Mouse (Mus musculus) kidney, adult 11 months (tissue): ENCODE data around the gene Shc2.

Experiments used
- DNase-seq: peaks from one replicate; pipeline ENCODE4 v3.0.0; 2022

The Shc2 gene

DNA sequence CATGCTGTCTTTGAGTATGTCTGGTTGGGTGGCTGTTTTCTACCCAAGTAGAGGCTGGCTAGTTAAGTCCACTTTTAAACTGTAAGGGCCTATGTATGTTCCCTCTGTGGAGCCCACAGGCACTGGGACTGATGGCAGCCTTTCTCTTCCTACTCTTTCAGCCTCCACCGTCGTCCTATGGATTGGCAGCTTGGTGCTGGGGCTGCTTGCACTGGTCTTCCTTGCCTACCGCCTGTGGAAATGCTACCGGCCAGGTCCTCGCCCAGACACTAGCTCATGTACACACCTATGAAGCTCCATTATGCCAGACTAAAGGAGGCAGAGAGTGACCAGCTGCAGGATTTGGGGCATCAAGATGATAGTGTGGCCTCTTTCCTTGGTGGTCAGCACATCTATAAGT lies 30.4 kb upstream of the Shc2 start:
- DNase-seq: no peak

DNA sequence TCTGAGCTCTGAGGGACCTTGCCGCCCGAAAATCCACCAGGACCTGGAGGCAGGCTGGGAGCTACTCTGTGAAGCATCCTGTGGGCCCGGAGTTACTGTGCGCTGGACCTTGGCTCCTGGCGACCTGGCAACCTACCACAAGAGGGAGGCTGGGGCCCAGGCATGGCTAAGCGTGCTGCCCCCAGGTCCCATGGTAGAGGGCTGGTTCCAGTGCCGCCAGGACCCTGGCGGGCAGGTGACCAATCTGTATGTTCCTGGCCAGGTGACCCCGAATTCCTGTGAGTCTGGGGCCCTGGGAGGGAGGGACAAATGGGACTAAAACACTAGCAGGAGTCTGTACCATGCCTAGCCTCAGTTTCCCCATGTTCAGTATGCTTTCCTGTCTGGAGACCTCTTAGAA lies 28.8 kb upstream of the Shc2 start:
- DNase-seq: no peak

DNA sequence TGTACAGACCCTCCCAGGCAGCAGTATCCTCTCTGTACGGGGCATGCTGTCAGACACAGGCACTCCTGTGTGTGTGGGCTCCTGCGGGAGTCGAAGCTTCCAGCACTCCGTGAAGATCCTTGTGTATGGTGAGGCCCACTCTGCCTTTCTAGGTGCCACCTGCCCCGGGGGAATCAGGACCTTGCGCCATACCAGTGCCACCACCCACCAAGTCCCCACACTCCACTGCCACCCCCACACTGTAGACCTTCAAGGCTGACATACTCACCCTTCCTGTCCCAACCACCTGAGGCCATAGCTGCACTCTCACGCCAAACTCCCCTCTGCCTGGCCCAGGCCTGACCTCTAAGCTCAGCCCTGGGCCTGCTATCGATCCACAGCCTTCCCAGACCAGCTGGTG lies 27.3 kb upstream of the Shc2 start:
- DNase-seq: no peak

DNA sequence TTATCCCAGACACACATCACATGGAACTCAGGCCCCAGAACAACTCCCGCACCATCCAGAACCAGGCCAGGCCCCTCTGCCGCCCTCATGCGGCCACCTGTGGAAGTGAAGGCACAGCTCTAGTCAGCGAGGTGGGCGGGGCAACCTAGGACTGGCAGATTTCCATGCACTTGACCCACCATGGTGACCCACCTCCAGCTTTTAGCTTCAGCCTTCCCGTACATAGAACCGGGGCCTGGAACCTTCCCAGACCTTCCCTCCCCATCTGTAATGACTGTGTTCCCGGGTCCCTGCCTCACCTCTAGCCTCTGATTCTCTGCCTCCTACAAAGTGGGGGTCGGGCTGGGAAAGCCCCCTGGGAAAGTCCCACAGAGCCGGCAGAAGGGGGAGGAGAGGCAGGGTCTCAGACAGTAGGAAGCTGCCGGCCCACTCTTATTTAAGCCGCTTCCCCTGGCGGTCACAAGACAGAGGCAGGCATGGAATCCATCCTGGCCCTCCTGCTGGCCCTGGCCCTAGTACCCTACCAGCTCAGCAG lies 26.5 kb upstream of the Shc2 start, which contains the start of gene Madcam1:
Gene Madcam1 (plus strand): TSS at position 429 of the 535 bp plus-strand sequence.
- no peak for DNase-seq

DNA sequence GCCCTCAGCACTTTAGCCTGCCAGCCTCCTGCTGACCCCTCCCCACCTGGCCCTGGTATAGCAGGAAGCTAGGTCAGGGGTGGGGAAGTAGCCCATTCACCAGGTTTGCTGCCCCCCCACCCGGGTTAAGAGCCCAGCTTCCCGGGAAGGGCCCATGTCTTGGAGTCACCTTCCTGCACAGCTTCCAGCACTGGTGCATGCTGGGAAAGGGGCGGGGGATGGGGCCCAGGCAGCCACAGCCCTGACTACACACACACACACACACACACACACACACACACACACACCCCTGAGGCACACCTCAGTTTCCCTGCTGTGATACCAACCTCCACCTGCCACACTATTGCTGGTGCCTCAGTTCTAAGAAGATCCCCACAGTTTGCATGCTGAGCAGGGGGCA lies 24.1 kb upstream of the Shc2 start:
- DNase-seq: no peak

DNA sequence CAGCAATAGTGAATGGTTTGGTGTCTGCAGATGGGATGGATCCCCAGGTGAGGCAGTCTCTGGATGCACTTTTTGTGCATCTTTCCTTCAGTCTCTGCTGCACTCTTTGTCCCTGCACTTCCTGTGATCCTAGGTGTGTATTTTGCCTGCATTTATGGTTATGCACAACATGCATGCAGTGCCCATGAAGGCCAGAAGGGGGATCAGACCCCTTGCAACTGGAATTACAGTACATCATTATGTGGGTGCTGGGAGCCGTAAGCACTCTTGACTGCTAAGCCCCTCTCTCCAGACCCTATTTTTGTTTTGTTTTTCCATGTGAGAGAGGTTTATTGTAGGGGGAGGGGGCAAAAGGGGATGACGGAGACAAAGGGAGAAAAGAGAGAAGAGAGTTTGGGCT lies 22.6 kb upstream of the Shc2 start:
- no peak for DNase-seq

DNA sequence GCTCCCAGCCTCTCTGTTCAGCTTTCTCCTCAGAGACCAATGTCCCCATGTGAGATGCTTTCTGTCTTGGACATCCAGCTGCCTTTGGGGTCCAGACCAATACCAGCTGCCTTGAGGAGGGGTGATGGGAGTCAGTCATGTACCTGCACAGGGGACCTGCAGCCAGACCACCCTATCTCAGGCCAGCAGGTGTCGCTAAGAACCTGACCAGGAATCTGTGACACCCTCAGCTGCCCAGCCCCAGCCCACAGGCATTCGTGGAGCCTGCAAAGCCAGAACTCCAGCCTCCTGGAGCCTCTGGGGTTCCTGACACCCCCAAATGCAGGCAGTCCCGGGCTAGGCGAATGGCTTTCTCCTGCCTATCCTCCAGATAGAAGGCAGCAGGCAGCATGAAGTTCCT lies 21.1 kb upstream of the Shc2 start:
- DNase-seq: no peak

DNA sequence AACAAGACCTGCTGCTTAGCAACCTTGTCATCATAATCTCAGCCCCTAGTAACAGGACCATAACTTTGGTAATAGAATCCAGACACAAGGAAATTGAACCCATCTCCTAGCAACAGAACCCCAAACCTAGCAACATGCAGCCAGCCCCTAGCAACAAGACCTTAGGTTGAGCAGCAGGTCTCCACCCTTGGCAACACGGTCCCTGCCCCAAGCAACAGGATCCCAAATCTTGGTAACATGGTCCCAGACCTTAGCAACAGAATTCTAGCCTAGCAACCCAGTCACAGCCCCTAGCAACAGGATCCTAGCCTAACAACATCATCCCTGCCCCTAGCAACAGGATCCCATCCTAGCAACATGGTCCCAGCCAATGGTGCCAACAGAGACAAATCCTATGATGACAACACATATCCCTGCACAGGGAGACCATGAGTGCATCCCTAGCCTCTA lies 17.3 kb upstream of the Shc2 start:
- no peak for DNase-seq

DNA sequence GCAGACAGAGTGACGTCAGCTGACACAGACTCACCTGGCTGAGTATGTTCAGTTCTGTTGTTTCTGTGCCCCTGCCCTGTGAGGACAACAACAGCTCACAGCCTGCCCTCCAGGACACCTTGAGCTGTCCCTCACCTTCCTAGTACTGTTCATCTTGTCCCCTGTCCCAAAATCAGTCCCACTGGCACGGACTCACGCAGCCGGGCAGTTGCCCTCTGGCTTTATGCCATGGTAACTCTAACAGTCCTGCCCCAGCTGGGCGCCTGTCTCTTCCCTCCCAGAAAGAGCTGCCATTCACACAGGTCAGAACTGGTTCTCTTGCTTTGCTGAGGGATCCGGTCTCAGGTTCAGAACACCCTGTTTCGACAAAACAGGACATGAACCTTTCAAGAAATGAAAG lies 15.1 kb upstream of the Shc2 start:
- no peak for DNase-seq

DNA sequence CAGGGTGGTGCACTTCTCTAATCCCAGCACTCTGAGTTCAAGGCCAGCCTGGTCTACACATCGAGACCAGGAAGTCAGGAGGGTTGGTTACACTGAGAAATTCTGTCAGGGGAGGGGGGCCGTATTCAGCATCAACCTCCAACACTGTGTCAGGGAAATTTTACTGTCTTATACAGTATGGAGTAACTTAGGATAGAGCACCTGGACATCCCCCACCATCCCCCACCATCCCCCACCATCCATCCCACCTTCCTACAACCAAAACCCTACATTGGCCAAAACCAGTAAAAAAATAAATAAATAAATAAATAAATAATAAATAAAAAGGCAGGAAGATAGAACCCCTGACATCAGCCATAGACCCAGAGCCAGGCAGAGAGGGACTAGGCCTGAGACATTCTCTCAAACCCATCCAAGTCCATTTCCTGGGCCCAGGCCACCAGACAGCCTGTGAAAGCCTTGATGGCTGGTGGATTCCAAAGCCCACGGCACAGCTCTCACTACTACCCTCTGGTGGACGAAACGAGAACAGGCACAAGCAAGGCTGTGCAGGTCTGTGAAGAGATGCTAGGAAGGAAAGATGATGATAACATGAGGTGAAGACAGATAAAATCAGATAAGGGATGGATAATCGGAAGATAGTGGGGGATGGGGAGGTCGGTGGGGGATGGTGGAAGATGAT lies 11.5 kb upstream of the Shc2 start:
- peak; percentile 46 for DNase-seq

DNA sequence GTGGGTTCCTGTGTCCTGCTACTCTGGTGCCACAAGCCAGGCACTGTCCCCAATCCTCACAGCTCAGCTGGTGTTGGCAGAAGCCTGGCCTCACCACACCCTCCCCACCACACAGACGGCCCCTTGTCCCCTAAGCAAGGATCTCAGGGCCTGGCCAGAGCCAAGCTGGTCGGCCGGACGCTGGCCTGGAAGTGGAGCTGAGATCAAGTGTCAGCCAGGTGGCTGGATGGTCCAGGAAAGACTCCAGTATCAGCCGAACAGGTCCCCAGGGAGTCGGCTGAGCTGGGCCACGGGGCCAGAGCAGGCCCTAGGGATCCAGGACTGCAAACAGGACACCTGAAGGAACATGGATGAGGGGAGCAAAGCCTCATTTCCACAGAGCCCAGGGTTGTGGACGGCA lies 8.0 kb upstream of the Shc2 start, which contains the start of gene Odf3l2:
Gene Odf3l2 (minus strand): TSS at position 28 of the 400 bp plus-strand sequence.
- no peak for DNase-seq

DNA sequence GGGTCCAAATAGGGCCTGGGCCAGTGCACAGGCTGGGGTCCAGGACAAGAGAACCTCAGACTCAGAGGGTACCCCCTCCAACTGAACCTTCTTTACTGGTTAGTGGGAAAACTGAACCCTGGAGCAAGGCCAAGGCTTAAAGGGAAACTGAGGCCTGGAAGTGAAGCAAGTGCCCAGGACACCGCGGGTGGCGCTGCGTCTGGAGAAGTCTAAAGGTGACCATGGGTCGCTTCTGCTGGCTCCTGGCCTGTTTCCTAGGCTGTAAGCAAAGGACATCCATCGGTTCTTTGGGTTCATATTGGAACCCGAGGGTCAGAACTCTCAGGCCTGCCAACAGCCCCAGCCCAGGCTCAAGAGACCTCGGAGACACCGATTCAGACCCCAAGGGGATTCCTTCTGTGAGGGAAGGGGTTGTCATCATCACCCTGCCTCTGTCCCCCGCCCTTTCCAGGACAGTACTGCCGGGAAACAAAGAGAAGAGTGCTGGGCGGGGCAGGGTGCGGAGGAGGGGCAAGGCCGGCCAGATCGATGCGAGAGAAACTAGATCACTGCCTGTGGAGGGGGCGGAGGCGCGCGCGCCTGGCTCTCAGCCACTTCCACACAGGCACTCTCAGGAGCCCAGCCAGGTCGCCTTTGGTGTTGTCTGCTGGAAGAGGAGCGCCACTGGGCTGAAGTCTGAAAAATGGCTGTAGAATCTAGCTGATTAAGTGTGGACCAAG lies 927 bp upstream of the Shc2 start:
- no peak for DNase-seq

DNA sequence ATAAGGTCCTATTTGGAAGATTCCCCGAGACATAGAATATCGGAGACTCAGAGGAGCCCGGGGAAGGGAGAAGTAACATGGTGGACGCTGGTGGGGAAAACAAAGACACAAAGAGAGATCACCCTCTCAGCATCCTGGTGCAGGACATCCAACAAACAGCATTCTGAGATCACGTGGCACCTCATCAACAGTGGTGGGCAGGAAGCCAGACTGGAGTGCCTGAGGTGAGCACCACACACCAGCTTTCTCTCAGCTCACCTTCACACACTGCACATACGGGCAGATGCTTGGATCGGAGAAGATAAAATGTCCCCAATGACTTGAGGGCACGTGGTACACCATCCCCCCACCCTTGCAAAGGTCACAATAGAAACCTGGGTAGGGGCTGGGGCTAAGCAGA lies 1.4 kb downstream of the Shc2 start:
- no peak for DNase-seq

DNA sequence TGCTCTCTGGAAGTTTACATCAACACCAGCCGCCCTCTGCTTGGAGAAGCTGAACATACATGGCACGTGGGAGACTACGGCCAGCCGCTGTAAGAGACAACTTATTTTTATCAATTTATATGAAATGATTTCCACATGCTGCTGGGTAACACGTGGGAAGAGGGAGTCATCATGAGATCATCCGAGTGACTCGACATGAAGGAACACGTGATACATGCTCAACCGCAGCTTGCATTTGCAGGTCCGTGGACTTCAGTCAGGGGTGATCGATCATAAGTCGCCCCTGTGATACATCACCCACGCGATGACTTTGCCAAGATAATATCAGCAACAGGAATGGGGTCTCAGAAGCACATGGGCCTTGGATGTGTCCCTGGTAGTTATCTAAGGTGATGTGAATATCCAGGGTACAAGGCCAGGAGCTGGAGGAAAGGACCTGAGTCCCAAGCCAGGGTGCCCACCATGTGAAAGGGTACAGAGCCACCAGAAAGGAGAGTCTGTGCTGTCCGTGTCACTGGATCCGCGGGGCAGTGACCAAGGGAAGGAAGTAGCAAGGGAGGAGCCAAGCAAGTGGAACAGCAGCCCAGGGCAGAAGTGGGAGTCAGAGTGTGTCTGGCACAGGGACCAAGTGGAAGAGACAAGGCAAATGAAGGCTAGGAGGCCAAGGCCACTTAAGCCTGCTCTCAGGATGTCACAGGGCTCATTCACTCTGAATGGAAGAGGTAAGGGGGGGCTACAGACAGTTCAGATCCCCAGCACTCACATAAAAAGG lies 4.5 kb downstream of the Shc2 start:
- DNase-seq: no peak

DNA sequence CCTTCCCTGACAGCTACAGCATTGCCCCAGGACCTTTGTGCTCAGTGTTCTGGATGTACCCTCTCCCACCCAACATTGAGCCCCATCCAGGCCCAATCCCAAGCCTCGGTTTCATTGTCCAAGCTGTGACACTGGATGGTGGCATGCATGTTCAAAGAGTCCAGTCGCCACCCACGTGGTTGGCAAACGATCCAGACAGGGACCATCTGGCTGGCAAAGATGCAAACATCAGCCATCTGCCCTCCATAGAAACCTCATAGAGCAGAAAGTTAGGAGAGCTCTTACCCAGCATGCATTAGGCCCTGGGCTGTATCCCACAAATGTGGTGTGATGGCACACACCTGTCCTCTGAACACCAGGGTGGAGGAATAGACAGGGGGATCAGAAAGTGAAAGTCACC lies 6.3 kb downstream of the Shc2 start:
- DNase-seq: no peak

DNA sequence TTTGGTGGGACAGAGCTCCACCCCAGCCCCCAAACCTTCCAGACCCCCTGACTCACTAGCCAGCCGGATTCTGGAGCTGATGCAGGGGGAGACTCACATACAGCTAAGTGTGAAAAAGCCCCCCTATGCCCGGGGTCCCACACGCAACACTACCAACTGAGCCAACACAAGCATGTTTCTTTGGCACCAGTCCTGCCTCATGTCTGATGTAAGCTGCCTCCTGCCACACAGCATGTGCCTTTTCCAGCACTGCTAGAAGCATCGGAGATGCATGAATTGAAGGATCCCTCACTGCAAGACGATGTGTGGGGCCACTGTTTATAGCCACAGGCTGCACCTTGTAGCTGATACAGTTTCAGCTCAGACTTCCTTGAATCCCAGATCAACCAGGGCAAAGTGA lies 9.3 kb downstream of the Shc2 start:
- DNase-seq: no peak

DNA sequence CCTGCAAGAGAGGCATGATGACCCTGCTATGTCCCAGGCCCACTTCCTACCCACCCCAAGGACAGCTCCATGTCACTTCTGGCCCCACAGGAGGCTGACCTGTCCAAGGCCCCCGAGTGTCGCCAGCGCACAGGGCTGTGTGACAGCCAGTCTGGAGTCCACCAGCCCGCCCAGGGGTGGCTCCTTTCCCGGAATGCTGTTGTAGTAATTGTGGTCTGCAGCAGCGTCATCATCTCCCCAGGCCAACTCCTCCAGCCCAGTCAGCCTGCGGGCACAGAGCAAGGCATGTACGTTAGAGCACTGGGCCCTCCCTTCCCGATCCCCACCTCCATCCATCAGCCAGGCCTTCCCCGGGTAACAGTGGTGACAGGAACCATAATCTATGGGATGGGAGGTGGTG lies 11.6 kb downstream of the Shc2 start:
- no peak for DNase-seq

DNA sequence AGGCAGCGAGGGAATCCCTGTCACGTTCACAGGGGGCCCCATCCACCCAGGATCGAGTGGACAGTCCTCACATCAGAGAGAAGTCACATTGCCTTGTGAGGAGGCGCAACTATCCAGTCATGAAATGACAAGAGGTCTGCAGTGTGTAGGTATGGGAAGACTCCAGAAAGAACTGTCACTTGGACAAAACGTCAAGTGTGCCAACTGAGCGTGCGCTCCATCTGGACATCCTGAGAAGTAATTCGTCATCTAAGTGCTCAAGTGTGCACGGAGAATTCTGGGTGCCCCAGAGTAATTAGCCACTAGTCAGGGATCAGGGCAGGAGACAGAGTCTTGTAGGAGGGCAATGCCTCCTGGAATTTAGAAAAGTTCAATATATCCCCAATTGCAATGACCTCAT lies 12.3 kb downstream of the Shc2 start:
- DNase-seq: no peak

DNA sequence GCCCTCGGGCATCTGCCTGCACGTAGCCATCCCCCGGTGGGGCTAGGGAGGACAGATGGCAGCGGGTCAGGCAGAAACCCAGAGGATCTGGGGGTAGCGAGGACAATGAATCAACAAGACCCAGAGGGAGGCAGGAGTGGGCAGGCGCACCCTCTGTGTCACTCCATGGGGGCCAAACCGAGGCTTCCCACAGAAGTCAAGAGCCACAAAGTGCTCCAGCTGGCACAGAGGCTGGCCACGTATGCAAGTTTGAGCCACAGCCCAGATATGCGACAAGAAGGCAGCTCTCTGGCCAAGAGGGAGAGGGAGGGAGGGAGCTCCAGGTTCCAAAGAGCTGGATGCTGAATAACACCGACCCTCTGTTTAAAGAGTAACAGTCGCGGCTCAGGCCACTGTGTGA lies 13.8 kb downstream of the Shc2 start:
- no peak for DNase-seq

DNA sequence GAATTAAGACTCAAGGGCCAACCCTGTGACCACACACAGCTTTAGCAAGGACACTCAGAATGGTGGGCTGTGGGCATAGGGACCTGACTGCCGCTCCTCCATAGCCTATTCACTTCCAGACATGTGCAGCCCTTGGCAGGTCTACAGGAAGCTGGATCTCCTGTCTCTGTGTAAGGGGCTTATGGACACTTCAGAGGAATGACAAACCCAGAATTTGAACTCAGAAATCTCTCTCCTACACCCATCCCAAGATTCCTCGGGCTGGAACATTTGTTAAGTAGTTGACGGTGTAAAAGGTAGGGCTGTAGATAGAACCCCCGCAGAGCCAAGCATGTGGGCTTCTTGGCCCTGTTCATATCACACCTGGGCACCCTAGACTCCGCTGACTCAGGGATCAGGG lies 21.3 kb downstream of the Shc2 start:
- DNase-seq: no peak

DNA sequence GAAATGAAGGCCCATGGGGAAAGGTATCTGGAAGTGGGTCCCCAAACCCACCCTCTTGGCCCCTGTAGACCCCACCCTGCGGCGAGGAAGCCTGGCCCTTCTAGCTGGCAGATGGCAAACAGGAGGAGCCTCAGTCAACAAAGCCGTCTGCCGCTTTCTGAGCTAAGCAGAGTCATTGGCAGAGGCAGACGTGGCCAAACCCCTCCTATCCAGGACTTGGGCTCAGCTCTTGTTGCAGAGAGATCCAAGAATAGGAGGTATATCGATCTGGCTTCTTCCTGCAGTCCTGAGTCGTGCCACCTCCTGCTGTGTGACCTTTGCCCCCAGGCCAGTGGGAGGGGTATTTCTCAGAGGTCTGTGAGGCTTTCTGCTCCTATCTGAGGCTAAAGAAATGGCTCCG lies 21.9 kb downstream of the Shc2 start:
- DNase-seq: no peak

DNA sequence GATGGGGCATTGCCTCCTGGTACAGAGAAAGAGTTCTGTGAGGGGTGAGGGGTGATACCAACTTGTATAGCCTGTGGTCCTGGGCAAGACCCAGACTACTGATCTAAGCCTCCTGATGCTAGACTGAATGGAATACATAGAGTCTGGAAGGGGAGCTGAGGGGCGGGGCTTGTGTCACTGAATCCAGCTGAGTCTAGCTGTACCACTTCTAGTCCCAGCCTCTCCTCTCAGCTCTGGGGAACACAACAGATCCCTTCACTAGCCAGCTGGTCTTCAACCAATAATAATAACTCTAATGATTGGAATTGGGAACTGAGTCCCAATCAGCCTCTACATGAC lies 23.4 kb downstream of the Shc2 start:
- DNase-seq: no peak

DNA sequence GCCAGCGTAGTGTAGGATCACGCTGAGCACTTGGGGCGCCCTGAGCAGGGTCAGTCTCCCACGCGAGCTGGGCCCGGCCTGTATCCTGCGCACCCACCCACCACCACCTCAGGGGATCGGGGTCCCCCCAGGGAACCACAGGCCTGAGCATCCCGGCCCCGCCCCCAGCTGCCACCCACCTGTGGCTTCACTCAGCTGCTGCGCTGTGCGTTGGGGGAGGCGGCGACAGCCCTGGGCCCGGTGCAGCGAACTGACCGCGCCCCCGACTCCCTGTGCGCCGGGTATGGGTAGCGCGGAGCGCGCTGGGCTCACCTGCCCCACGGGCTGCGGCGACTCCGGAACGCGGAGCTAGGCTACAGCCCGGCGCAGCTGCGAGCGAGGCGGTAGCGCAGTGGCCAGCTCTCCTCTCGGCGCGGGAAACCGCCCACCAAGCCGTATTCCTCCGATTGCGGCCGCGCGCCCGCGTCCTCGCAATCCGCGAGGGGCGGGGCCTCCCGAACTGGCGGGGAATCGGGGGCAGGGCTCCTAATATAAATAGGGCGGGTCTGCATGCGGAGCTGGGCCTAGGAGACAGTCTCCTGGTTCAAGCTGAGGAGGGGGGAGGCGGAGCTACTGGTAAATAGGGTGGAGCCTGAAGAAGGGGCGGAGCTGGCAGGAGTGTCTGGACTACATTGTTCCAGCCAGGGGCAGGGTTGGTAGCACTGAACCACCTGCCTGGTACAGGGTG lies 24.0 kb downstream of the Shc2 start, which contains the start of gene C2cd4c:
Gene C2cd4c (minus strand): TSS at position 448 of the 727 bp plus-strand sequence.
- DNase-seq: peak; percentile 72
